Mouse (Mus musculus): ENCODE measurements around the gene Coq9.

- TF ChIP-seq CTCF (IDR thresholded peaks at IDR 0.05), result no peak
- no peak for TF ChIP-seq EP300 (IDR thresholded peaks at IDR 0.05)
Observed at GRCm38 (mm10) chr8:94821381-94821780, 16.7 kb upstream of the Coq9 start.

Data from lung, postnatal 0 days (tissue).